Mouse (Mus musculus) adipocyte (in vitro differentiated cells): ENCODE data around the gene Cftr.
A peak's percentile ranks its signal among the peaks of the same experiment; 100 is the strongest.

Experiments
- DNase-seq: peaks from one replicate; pipeline ENCODE4 v3.0.0-alpha.2; 2016; ENCODE audit warnings: low spot score

The Cftr gene

DNA sequence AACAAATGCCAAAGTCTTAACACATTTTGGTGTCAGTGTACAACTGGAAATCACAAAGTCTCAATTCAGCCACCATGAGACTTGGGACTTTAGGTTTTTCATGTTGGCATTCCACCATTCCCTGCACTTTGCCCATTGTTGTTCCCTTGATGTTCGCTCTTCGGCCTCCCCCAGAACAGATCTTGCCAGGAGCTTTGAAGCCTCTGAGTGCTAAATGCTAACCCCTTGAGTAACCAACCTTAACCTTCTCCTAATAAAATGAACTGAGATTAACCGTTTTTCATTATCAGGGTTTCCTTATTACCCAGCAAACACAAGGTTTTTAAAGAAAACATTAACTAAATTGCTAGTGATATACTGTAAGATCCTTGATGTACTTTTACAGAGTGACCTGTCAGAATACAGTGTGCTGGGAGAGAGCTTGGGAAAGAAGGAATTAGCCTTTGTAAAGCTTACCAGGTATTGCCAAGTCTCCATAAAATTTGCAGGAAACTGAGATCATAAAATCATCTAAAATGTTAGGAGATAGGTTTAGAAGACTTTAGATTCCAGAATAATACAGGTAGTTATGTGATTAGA lies 144.0 kb downstream of the Cftr start:
- no peak for DNase-seq

DNA sequence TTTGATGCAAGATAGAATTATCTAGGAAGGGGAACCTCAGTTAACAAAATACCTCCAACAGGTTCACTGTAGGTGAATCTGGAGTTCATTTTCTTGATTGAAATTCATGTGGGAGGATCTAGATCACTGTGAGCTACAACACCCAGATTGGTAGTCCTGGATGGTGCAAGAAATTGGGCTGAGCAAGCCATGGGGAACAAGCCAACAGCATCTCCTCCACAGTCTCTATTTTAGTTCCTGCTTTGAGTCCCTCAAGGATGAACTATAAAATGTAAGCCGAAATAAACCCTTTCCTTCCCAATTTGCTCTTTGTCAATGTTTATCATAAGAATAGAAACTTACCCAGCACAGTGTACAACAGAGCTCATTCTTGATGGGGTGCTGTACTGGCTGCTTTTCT lies 152.5 kb downstream of the Cftr start:
- no peak for DNase-seq

DNA sequence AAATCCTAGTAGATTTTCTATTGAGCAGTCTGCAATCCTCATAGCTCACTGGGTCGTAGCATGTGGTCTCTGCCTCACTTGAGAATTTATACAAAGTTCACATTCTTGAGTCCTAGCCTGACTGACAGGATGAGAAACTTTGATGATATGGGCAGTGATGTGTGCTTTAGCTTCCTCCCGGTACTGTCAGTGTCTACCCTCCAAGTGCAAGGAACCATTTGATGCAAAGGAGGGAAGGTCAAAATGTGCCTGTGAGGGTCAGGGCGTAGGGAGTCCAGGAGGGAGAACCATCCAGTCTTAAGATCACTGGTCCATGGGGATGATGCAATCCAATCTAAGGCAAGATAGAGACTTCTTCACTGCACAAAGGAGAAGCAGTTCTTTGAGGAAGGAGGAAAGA lies 164.9 kb downstream of the Cftr start:
- no peak for DNase-seq

- no peak for DNase-seq
Measured at GRCm38 (mm10) chr6:18338307-18338706, 167.8 kb downstream of the Cftr start.

- DNase-seq, result no peak
Measured at GRCm38 (mm10) chr6:18344272-18344671, 173.8 kb downstream of the Cftr start.

DNA sequence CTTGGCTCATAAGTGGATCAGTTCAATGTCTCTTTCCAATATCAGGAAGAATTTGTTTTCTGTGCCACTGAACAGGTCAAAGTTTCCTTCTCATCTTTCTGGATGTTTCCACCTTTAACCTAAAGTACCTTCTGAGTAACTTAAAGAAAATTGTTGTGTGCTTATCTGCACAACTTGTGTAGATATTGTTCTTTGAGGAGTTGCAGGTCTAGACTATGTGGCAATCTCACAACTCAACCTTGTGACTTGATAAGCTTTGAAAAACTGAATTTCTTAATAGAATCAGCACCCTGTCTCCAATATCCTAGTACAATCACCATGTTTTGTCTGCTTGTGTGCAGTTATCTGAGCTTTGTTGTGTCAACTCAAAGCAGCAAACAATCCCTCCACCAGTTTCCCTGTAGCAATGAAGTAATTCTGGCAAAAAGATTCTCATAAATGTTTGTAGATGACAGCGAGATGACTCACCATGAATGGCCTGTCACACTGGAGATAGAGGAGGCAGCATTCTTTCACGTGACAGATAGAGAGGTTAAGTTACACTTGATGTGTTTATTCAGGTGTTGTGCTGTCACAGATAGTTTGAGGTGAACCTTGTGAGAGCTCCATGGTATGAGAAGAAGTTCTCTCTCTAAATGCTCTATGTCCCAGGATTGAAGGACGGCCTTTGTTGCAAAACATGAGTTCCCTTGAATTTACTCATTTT lies 178.8 kb downstream of the Cftr start:
- no peak for DNase-seq

GRCm38 (mm10) chr6:18360154-18360553 lies 189.7 kb downstream of the Cftr start:
- no peak for DNase-seq

DNA sequence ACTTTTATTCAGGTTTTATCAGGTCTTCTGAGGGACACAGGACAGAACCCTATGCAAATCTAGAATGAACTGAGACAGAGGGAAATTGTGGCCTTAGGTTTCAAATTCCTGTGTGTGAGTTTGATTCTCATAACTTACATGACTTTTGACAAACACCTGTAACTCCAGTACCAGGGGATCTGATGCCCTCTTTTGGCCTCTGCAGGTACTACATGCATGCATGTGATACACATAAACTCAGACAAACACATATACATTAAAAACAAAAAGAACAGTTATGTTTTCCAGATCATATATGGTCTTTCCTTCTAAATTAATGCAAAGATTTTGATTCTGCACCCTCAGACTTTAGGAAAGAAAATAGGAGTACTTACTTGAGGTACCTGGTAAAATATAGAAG lies 190.5 kb downstream of the Cftr start:
- no peak for DNase-seq

DNA sequence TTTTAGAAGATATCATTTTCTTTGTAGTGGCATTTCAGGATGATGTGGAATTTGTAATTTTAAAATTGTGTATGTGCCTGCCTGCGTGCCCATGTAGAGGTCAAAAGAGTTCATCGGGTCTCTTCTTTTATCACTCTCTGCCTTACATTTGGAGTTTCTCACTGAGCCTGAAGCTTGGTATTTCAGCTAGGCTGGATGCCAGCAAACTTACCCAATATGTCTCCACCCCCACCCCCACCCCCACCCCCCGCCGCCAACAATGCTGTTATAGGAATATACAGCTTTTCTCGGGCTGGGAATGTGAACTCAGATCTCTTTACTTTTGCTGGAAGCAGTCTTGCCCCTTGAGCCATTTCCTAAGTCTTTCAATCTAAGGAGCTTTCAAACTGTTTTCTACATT lies 191.7 kb downstream of the Cftr start:
- peak; percentile 12 for DNase-seq

GRCm38 (mm10) chr6:18369054-18369453 lies 198.6 kb downstream of the Cftr start:
- DNase-seq, result no peak

- peak; percentile 9 for DNase-seq
Measured at GRCm38 (mm10) chr6:18369723-18370122, 199.2 kb downstream of the Cftr start.
